Mouse (Mus musculus) left cerebral cortex, adult 2 months (tissue): ENCODE data around the gene Apobec3. TPM values are rescaled to one million over a fixed set of nuclear protein-coding genes. Genes with fewer than 3 reads are reported as not detected.

Experiments used
- DNase-seq, 2 experiments: peaks; one replicate each; pipeline ENCODE4 v3.0.0; 2021 to 2022; ENCODE audit warnings: low spot score in 2 of 2, mixed read lengths in 1 of 2; ENCODE audit errors: extremely low spot score in 1 of 2
- H3K27ac ChIP-seq: fragments of 200-600 bp; 2 replicates; pipeline ENCODE4 v1.8.1; 2022
- H3K4me3 ChIP-seq: fragments of 200-600 bp; 2 replicates; pipeline ENCODE4 v1.8.1; 2022
- CTCF ChIP-seq: fragments of 200-600 bp; IDR thresholded peaks from 2 replicates; pipeline ENCODE4 v1.8.1; 2022; ENCODE audit warnings: antibody characterized with exemption, mild to moderate bottlenecking, moderate library complexity
- intact Hi-C: fragments of 180-260 bp; cut with DNase I; formaldehyde crosslinking; loops from one replicate; pipeline ENCODE4 v1.15.1; 2025
- long read RNA-seq, 2 experiments: library from polyadenylated mRNA; stranded (forward); transcript quantifications; one replicate each; pipeline ENCODE4 v2.0.0; 2021; ENCODE audit warnings: borderline mapping rate in 2 of 2
- total RNA-seq, 2 experiments: library from RNA; stranded (reverse); gene quantifications; 2 replicates each; pipeline ENCODE4 v1.2.3; 2021

Gene Apobec3
- total RNA-seq, result 1 to 10 TPM; 5.1 to 6.1 TPM
- long read RNA-seq, experiment 1, partial matches to known transcripts, result 0 of 1 reads
- long read RNA-seq, experiment 1, other reads (novel, unspliced or antisense), result 1 of 1 reads
- long read RNA-seq, experiment 2, partial matches to known transcripts, result 0 of 2 reads
- long read RNA-seq, experiment 2, other reads (novel, unspliced or antisense), result 1 of 2 reads

- peak; percentile 19 to 56 for DNase-seq
- peak within 1 kb of the TSS; percentile 39 for H3K4me3 ChIP-seq
- peak within 1 kb of the TSS; percentile 48 for H3K27ac ChIP-seq
- peak; percentile 68 for TF ChIP-seq CTCF
- intact Hi-C loops, result no loop called here
Measured at GRCm38 (mm10) chr15:79891436-79892212, at the start of gene Apobec3. Gene Apobec3 (plus strand): TSS chr15:79891659.

GRCm38 (mm10) chr15:79842985-79843384, 48.5 kb upstream of the Apobec3 start:
- intact Hi-C loops, result no loop called here
- Histone ChIP-seq H3K4me3 (no peak overlapping the region), H3K27ac (no peak overlapping the region)
- DNase-seq, result no peak
- no peak for TF ChIP-seq CTCF

- Histone ChIP-seq H3K27ac (no peak overlapping the region), H3K4me3 (no peak overlapping the region)
- DNase-seq, result no peak
- intact Hi-C loops, result no loop called here
- no peak for TF ChIP-seq CTCF
Measured at GRCm38 (mm10) chr15:79845986-79846385, 45.5 kb upstream of the Apobec3 start.

- no peak for TF ChIP-seq CTCF
- Histone ChIP-seq H3K27ac (peak overlapping the region; percentile 29), H3K4me3 (no peak overlapping the region)
- DNase-seq, result peak; percentile 26 to 37
- intact Hi-C loops, result no loop called here
Measured at GRCm38 (mm10) chr15:79847100-79847499, 44.4 kb upstream of the Apobec3 start.

- intact Hi-C loops, result no loop called here
- DNase-seq, result no peak
- TF ChIP-seq CTCF, result no peak
- Histone ChIP-seq H3K27ac (no peak overlapping the region), H3K4me3 (no peak overlapping the region)
Measured at GRCm38 (mm10) chr15:79850143-79850542, 41.3 kb upstream of the Apobec3 start.

- DNase-seq, result no peak
- Histone ChIP-seq H3K4me3 (no peak overlapping the region), H3K27ac (no peak overlapping the region)
- intact Hi-C loops, result no loop called here
- no peak for TF ChIP-seq CTCF
Measured at GRCm38 (mm10) chr15:79858979-79859378, 32.5 kb upstream of the Apobec3 start.

- no peak for DNase-seq
- no peak overlapping the region for H3K27ac ChIP-seq
- H3K4me3 ChIP-seq, result no peak overlapping the region
- intact Hi-C loops, result no loop called here
- TF ChIP-seq CTCF, result no peak
Measured at GRCm38 (mm10) chr15:79859821-79860220, 31.6 kb upstream of the Apobec3 start.

GRCm38 (mm10) chr15:79867260-79868002, 24.0 kb upstream of the Apobec3 start:
- Histone ChIP-seq H3K4me3 (no peak overlapping the region), H3K27ac (no peak overlapping the region)
- peak; percentile 23 for TF ChIP-seq CTCF
- no peak for DNase-seq
- intact Hi-C loops, result no loop called here

- no peak for TF ChIP-seq CTCF
- DNase-seq, result no peak
- H3K4me3 ChIP-seq, result no peak overlapping the region
- no peak overlapping the region for H3K27ac ChIP-seq
- intact Hi-C loops, result no loop called here
Measured at GRCm38 (mm10) chr15:79873545-79873944, 17.9 kb upstream of the Apobec3 start.

- no peak for TF ChIP-seq CTCF
- no peak for DNase-seq
- Histone ChIP-seq H3K27ac (no peak overlapping the region), H3K4me3 (no peak overlapping the region)
- intact Hi-C loops, result no loop called here
Measured at GRCm38 (mm10) chr15:79873995-79874394, 17.5 kb upstream of the Apobec3 start.

GRCm38 (mm10) chr15:79875261-79875995, 16.0 kb upstream of the Apobec3 start:
- intact Hi-C loops, result no loop called here
- Histone ChIP-seq H3K4me3 (no peak overlapping the region), H3K27ac (no peak overlapping the region)
- no peak for TF ChIP-seq CTCF
- DNase-seq, result no peak

- H3K27ac ChIP-seq, result peak overlapping the region; percentile 63; the same call in 1 of the 2 replicates
- no peak overlapping the region for H3K4me3 ChIP-seq
- intact Hi-C loops, result no loop called here
- no peak for TF ChIP-seq CTCF
- no peak for DNase-seq
Measured at GRCm38 (mm10) chr15:79878725-79879136, 12.7 kb upstream of the Apobec3 start.
